Mouse (Mus musculus) left cerebral cortex, adult 18-20 months (tissue): Measurements from ENCODE around the gene Gm21903. TPM values are rescaled to one million over a fixed set of nuclear protein-coding genes. Genes with fewer than 3 reads are reported as not detected.
"Not testable (repeated sequence)": the region's sequence is repeated elsewhere in the genome, so short reads cannot be mapped to it uniquely, and the experiment has no call there.

ENCODE experiments used
- DNase-seq, 2 experiments: peaks; one replicate each; pipeline ENCODE4 v3.0.0; 2021 to 2022; ENCODE audit warnings: low spot score in 2 of 2, mixed read lengths in 1 of 2
- long read RNA-seq, 2 experiments: library from polyadenylated mRNA; stranded (forward); transcript quantifications; one replicate each; pipeline ENCODE4 v2.0.0; 2021
- total RNA-seq, 2 experiments: library from RNA; stranded (reverse); gene quantifications; 2 replicates each; pipeline ENCODE4 v1.2.3; 2021

Gm21903 gene
- not detected for total RNA-seq
- long read RNA-seq, experiment 1, result 0 reads
- long read RNA-seq, experiment 2, result 0 reads

- DNase-seq, result no peak
Measured at GRCm38 (mm10) chr17:39043241-39043640, at the start of gene Gm21903. TSS of gene Gm21903 (minus strand) at chr17:39043341.

- DNase-seq, result no peak
Measured at GRCm38 (mm10) chr17:39076937-39077336, 33.8 kb upstream of the Gm21903 start, which contains the start of gene Esp23. TSS of gene Esp23 (minus strand) at chr17:39077037.

GRCm38 (mm10) chr17:39063641-39064040 lies 20.5 kb upstream of the Gm21903 start:
- no peak for DNase-seq

DNA sequence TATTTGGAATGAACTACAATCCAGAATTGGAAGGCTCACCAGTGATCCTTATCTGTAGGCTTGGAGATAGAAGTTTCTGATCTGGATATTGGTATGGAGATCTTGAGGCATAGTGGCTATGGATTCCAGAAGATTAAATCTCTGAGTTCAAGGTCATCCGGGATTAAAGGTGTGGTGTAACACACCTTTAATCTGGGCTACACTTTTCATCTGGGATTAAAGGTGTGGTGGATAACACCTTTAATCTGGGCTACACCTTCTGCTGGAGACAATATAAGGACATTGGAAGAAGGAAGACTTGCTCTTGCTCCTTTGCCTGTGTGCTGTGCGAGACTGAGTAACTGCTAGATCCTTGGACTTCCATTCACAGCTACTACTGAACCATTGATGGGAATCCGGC lies 6.7 kb downstream of the Gm21903 start, which contains the start of gene Esp24:
TSS of gene Esp24 (plus strand) at position 301 of the 400 bp plus-strand sequence.
- DNase-seq, result not testable (repeated sequence)

DNA sequence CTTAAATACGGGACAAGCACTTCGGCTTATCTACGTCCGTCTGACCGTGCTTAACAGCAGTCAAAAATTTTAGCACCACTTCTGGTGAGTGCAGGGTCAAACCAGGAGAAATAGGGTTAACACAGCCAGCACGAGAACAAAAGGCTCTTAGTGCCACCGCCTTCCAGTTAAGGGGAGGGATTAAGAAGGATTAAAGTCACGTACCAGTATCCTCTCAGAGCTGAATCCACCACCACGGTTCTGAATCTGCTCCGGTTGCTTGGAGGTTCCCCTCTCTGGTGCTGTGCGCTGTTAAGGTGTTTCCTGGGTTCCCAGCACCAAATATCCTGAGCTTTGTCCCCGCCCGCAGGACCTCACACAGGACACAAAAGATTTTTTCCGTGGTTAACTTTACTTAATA lies 26.0 kb downstream of the Gm21903 start:
- no peak for DNase-seq

GRCm38 (mm10) chr17:39010675-39011638 lies 32.2 kb downstream of the Gm21903 start:
- no peak for DNase-seq

DNA sequence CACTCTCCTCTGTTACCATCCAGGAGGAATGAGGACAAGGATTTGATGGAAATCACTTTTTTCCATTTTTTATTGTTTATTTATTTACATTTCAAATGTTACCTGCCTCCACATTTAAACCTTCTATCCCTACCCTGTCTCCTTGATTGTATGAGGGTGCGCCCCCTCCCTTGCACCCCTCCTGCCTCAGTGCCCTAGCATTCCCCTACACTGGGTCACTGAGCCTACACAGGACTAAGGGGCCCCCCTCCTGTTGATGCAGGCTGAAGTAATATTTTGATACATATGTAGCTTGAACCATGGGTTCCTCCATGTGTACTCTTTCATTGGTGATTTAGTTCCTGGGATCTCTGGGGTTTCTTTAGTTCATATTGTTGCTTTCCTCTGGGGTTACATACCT lies 33.3 kb downstream of the Gm21903 start:
- DNase-seq, result no peak

Other genes starting within 250 kb of the Gm21903 start
- gene Esp24, start 6.6 kb downstream of the Gm21903 start, total RNA-seq, result not detected
- not detected for gene Esp23, start 33.7 kb upstream of the Gm21903 start, total RNA-seq
- gene Esp22, start 52.0 kb upstream of the Gm21903 start, total RNA-seq, result not detected